Mouse (Mus musculus) heart, embryonic 14.5 days (tissue): ENCODE measurements around the gene 2610301B20Rik. TPM values are rescaled to one million over a fixed set of nuclear protein-coding genes. Genes with fewer than 3 reads are reported as not detected.

Source experiments
- ATAC-seq: fragments of 200-750 bp; cut with Nextera tagmentation; 2 replicates; pipeline ENCODE4 v1.8.0; 2017; ENCODE audit warnings: low read depth, moderate TSS enrichment; ENCODE audit not compliant: insufficient number of reproducible peaks, insufficient read depth, low FRiP score
- H3K27ac ChIP-seq, 2 experiments: fragments of 200-500 bp in 1 of 2; fragments of 300-500 bp in 1 of 2; sonication (generic) in 1 of 2; replicated peaks in 1 of 2; 2 replicates each; pipeline ENCODE4 v1.5.1; 2012 to 2014; ENCODE audit warnings: low read depth in 2 of 2, low read length in 2 of 2, control low read depth in 1 of 2, mild to moderate bottlenecking in 1 of 2, mixed read lengths in 1 of 2; ENCODE audit not compliant: control insufficient read depth in 1 of 2, insufficient read depth in 1 of 2
- H3K27me3 ChIP-seq: fragments of 300-500 bp; sonication (generic); 2 replicates; pipeline ENCODE4 v1.6.1; 2014; ENCODE audit warnings: mild to moderate bottlenecking, low read length, control low read depth; ENCODE audit not compliant: control insufficient read depth, insufficient read depth
- H3K36me3 ChIP-seq: fragments of 300-500 bp; sonication (generic); 2 replicates; pipeline ENCODE4 v1.6.1; 2014; ENCODE audit warnings: mild to moderate bottlenecking, control low read depth, low read length, mixed read lengths; ENCODE audit not compliant: control insufficient read depth, insufficient read depth
- H3K4me1 ChIP-seq, 2 experiments: fragments of 200-500 bp in 1 of 2; fragments of 300-500 bp in 1 of 2; sonication (generic) in 1 of 2; 2 replicates each; pipeline ENCODE4 v1.6.1; 2012 to 2014; ENCODE audit warnings: low read length in 2 of 2, control low read depth in 1 of 2, mixed read lengths in 1 of 2; ENCODE audit not compliant: control insufficient read depth in 2 of 2, insufficient read depth in 2 of 2
- H3K4me2 ChIP-seq: fragments of 300-500 bp; sonication (generic); 2 replicates; pipeline ENCODE4 v1.6.1; 2014; ENCODE audit warnings: mild to moderate bottlenecking, low read length
- H3K4me3 ChIP-seq, 2 experiments: fragments of 200-500 bp in 1 of 2; fragments of 300-500 bp in 1 of 2; sonication (generic) in 1 of 2; 2 replicates each; pipeline ENCODE4 v1.5.1; 2012 to 2014; ENCODE audit warnings: low read length in 2 of 2, mild to moderate bottlenecking in 2 of 2, control low read depth in 1 of 2, low read depth in 1 of 2, moderate library complexity in 1 of 2; ENCODE audit not compliant: control insufficient read depth in 1 of 2, insufficient read depth in 1 of 2
- H3K9ac ChIP-seq: fragments of 300-500 bp; sonication (generic); 2 replicates; pipeline ENCODE4 v1.6.1; 2014; ENCODE audit warnings: mild to moderate bottlenecking, low read length
- H3K9me3 ChIP-seq: fragments of 300-500 bp; sonication (generic); 2 replicates; pipeline ENCODE4 v1.6.1; 2016; ENCODE audit warnings: low read length, control low read depth; ENCODE audit not compliant: control insufficient read depth
- WGBS: fragments of 180-500 bp; shearing (Covaris S2); extraction: QIAGEN DNeasy Blood & Tissue Kit; methylation state at CpG from one replicate; pipeline ENCODE4 v1.1.7; 2014; 5-methylcytosine and 5-hydroxymethylcytosine counted together
- polyA plus RNA-seq: library from polyadenylated mRNA; unstranded; fragments of >200 nt; fragmentation: Nextera tagmentation; extraction: Ambion mirVana; gene quantifications from 2 replicates; pipeline ENCODE4 v1.2.1, GENCODE M21; 2014

Gene 2610301B20Rik
- polyA plus RNA-seq, 1 experiment from 2014 or later, result 24.7 TPM

- Histone ChIP-seq H3K4me2 (no peak overlapping the region), H3K27me3 (no peaks in the 10 kb centered on the region), H3K4me3 (no peak overlapping the region), H3K9me3 (no peaks in the 10 kb centered on the region), H3K36me3 (no peaks in the 10 kb centered on the region), H3K4me1 (peaks cover 19 to 24% of the 10 kb centered on the region in 2 experiments), H3K27ac (no peak overlapping the region), H3K9ac (no peak overlapping the region)
- no peak for ATAC-seq
- 89% methylated on average over 3 of the region's 3 CpGs for WGBS
Observed at GRCm38 (mm10) chr4:10919530-10919929, 45.2 kb downstream of the 2610301B20Rik start.

- H3K36me3 ChIP-seq, result no peaks in the 10 kb centered on the region
- H3K4me1 ChIP-seq, result peaks cover 19 to 24% of the 10 kb centered on the region in 2 experiments
- no peak for ATAC-seq
- H3K9ac ChIP-seq, result no peak overlapping the region
- no peak overlapping the region for H3K4me2 ChIP-seq
- H3K27ac ChIP-seq, result no peak overlapping the region
- no peaks in the 10 kb centered on the region for H3K27me3 ChIP-seq
- no peaks in the 10 kb centered on the region for H3K9me3 ChIP-seq
- 82% methylated on average over 6 of the region's 6 CpGs for WGBS
- H3K4me3 ChIP-seq, result no peak overlapping the region
Observed at GRCm38 (mm10) chr4:10919987-10920386, 45.7 kb downstream of the 2610301B20Rik start.

DNA sequence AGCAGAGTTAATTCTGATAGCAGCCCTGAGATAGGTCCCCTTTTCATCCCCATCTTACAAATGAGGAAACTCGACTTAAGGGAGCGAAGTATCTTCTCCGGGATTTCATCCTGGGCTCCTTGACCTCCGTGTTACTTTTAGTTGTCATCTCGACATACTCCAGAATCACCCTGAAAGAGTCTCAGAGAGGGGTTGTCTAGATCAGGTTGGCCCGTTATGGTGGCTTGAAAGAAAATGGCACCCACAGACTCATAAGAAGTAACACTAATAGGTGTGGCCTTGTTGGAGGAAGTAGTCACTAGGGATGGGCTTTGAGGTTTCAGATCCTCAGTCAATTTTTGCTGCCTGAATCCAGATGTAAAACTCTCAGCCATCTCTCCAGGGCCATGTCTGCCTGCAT lies 46.3 kb downstream of the 2610301B20Rik start:
- Histone ChIP-seq H3K9ac (no peak overlapping the region), H3K36me3 (no peaks in the 10 kb centered on the region), H3K4me3 (no peak overlapping the region), H3K4me1 (peaks cover 19 to 24% of the 10 kb centered on the region in 2 experiments), H3K27ac (no peak overlapping the region), H3K9me3 (no peaks in the 10 kb centered on the region), H3K4me2 (no peak overlapping the region), H3K27me3 (no peaks in the 10 kb centered on the region)
- 85% methylated on average over 6 of the region's 6 CpGs for WGBS
- ATAC-seq, result no peak

GRCm38 (mm10) chr4:10923180-10923579 lies 48.9 kb downstream of the 2610301B20Rik start:
- no peak; the same call in 1 of the 2 replicates for ATAC-seq
- H3K9me3 ChIP-seq, result no peaks in the 10 kb centered on the region
- H3K4me2 ChIP-seq, result no peak overlapping the region
- 40% methylated on average over 6 of the region's 6 CpGs for WGBS
- no peak overlapping the region for H3K9ac ChIP-seq
- H3K27me3 ChIP-seq, result no peaks in the 10 kb centered on the region
- H3K36me3 ChIP-seq, result no peaks in the 10 kb centered on the region
- peaks cover 17 to 24% of the 10 kb centered on the region in 2 experiments for H3K4me1 ChIP-seq
- no peak overlapping the region for H3K4me3 ChIP-seq
- H3K27ac ChIP-seq, result peak overlapping the region; percentile 20 to 32; a peak in 1 of 4 replicates

DNA sequence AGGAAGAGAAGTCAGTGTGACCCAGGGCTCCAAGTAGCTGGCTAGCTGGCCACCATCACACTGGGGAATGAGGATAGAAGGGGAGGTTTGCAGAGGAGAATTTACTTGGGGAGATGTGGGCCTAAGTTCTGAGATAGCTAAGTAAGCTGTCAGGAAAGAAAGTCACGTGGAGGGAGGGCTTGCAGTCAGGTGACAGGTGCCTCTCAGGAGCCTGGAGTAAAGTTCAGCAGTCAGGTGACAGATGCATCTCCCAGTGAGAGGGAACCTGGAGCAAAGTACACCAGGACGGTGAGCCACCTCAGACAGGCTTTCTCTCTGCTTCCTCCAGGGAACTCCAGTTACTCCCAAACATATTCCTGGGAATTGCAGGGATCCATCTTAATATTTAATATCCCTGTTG lies 49.8 kb downstream of the 2610301B20Rik start:
- H3K36me3 ChIP-seq, result no peaks in the 10 kb centered on the region
- H3K9ac ChIP-seq, result no peak overlapping the region
- 80% methylated on average over 2 of the region's 2 CpGs for WGBS
- no peak for ATAC-seq
- no peak overlapping the region for H3K4me2 ChIP-seq
- no peaks in the 10 kb centered on the region for H3K27me3 ChIP-seq
- no peaks in the 10 kb centered on the region for H3K9me3 ChIP-seq
- H3K4me3 ChIP-seq, result no peak overlapping the region
- peaks cover 7 to 15% of the 10 kb centered on the region in 2 experiments for H3K4me1 ChIP-seq
- H3K27ac ChIP-seq, result no peak overlapping the region

DNA sequence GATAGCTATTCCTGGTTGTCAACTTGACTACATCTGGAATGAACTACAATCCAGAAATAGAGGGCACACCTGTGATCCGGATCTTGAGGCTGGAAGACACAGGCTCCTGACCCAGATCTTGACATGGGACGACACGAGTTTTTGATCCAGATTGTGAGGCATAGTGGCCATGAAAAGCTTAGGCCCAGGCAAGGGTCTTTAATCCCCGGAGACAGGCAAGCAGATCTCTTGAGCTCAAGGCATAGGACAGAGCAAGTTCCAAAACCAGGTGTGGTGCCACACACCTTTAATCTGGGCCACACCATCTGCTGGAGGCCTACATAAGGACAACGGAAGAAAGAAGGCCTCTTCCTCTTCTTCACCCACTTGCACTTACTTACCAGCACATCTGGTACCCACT lies 50.2 kb downstream of the 2610301B20Rik start:
- WGBS, result 84% methylated on average over 5 of the region's 5 CpGs
- no peak for ATAC-seq
- H3K4me1 ChIP-seq, result peaks cover 6 to 11% of the 10 kb centered on the region in 2 experiments; a peak in 3 of 4 replicates

GRCm38 (mm10) chr4:10926416-10926815 lies 52.1 kb downstream of the 2610301B20Rik start:
- WGBS, result 78% methylated on average over 4 of the region's 4 CpGs
- Histone ChIP-seq H3K27ac (no peak overlapping the region), H3K4me2 (no peak overlapping the region), H3K9me3 (no peaks in the 10 kb centered on the region), H3K4me3 (no peak overlapping the region), H3K4me1 (peaks cover 5 to 6% of the 10 kb centered on the region in 2 experiments; a peak in 3 of 4 replicates), H3K36me3 (no peaks in the 10 kb centered on the region), H3K27me3 (no peaks in the 10 kb centered on the region), H3K9ac (no peak overlapping the region)
- no peak for ATAC-seq

More for the DNA sequence above, 50.2 kb downstream of the 2610301B20Rik start:
- H3K4me2 ChIP-seq, result no peak overlapping the region
- H3K9me3 ChIP-seq, result no peaks in the 10 kb centered on the region
- H3K36me3 ChIP-seq, result no peaks in the 10 kb centered on the region
- H3K27ac ChIP-seq, result no peak overlapping the region
- no peaks in the 10 kb centered on the region for H3K27me3 ChIP-seq
- no peak overlapping the region for H3K9ac ChIP-seq
- no peak overlapping the region for H3K4me3 ChIP-seq

DNA sequence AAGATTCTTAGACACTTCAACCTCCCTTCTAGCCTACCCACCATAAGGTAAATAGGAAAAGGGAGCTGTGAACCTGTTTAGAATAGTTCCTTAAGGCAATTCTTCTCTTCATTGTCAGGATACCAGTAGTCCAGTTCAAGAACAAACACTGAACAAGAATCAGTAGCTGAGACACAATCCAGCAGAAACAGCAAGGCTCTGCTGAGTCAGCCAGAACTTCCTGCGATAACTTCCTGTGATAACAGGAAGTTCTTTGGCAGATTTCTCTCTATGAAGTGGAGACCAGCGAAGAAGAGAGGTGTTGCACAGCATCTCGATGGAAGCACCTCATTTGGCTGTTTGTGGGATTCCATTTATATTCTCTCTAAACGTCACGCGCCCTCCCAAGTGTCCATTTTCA lies 53.9 kb downstream of the 2610301B20Rik start:
- Histone ChIP-seq H3K9ac (no peak overlapping the region), H3K27ac (no peak overlapping the region), H3K36me3 (no peaks in the 10 kb centered on the region), H3K4me2 (no peak overlapping the region), H3K4me3 (no peak overlapping the region), H3K9me3 (no peaks in the 10 kb centered on the region), H3K4me1 (peaks cover 4 to 5% of the 10 kb centered on the region in 2 experiments; a peak in 3 of 4 replicates), H3K27me3 (no peaks in the 10 kb centered on the region)
- WGBS, result 91% methylated on average over 6 of the region's 6 CpGs
- ATAC-seq, result no peak
